Mouse (Mus musculus): Measurements from ENCODE around the gene Basp1.

DNA sequence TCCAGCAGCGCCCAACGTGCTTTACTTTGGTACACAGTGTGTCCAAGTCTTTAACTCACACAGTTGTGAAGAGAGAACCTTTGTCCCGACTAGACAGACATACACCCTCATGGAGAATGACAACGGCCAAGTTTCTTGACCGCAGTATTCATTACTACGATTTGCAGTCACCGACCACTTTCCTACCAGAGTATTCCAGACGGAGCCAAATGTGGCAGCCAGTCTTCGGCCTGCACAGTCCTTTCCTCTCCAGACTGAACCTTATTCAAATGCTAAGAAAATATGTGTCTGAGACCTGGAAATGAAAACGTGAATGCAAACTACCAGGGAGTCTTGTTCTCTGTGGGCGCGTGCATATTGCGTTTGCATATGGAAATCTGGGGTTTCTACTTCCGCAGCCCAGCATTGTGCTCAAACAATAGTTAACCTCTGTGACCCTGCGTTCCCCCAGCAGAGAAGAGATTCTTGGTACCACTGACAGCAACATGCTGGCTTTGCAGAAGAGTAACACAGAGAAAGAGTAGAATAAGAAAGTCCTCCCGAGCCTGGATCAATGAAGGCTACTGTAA lies 81.6 kb downstream of the Basp1 start:
- no peak for TF ChIP-seq CTCF (IDR thresholded peaks at IDR 0.05)
- no peak for TF ChIP-seq EP300 (IDR thresholded peaks at IDR 0.05; ENCODE audit: insufficient read depth, low read depth, low read length)
- TF ChIP-seq POLR2A (IDR thresholded peaks at IDR 0.05; ENCODE audit: insufficient read depth, low read depth, low read length), result no peak
